Mouse (Mus musculus) embryonic facial prominence, embryonic 11.5 days (tissue): ENCODE measurements around the gene Upp2. TPM values are rescaled to one million over a fixed set of nuclear protein-coding genes. Genes with fewer than 3 reads are reported as not detected.

Experiments
- ATAC-seq: fragments of 200-750 bp; cut with Nextera tagmentation; replicated peaks from 2 replicates; pipeline ENCODE4 v1.8.0; 2017; ENCODE audit warnings: low read depth; ENCODE audit not compliant: insufficient number of reproducible peaks, low FRiP score, low TSS enrichment
- DNase-seq: peaks from one replicate; pipeline ENCODE4 v3.0.0-alpha.2; 2015; ENCODE audit warnings: low spot score
- H3K27ac ChIP-seq: fragments of 300-500 bp; sonication (generic); replicated peaks from 2 replicates; pipeline ENCODE4 v1.5.1; 2014; ENCODE audit warnings: mild to moderate bottlenecking, low read depth, low read length, control low read depth
- H3K27me3 ChIP-seq: fragments of 300-500 bp; sonication (generic); 2 replicates; pipeline ENCODE4 v1.6.1; 2014; ENCODE audit warnings: mild to moderate bottlenecking, low read length, moderate library complexity, mixed read lengths; ENCODE audit not compliant: control insufficient read depth, insufficient read depth
- H3K36me3 ChIP-seq: fragments of 300-500 bp; sonication (generic); replicated peaks from 2 replicates; pipeline ENCODE4 v1.6.1; 2014; ENCODE audit warnings: low read depth, mild to moderate bottlenecking, low read length, moderate library complexity, mixed read lengths; ENCODE audit not compliant: control insufficient read depth, insufficient read depth
- H3K4me1 ChIP-seq: fragments of 300-500 bp; sonication (generic); 2 replicates; pipeline ENCODE4 v1.6.1; 2014; ENCODE audit warnings: low read length, mixed read lengths; ENCODE audit not compliant: control insufficient read depth, insufficient read depth
- H3K4me2 ChIP-seq: fragments of 300-500 bp; sonication (generic); 2 replicates; pipeline ENCODE4 v1.6.1; 2014; ENCODE audit warnings: low read depth, mild to moderate bottlenecking, control low read depth, low read length, moderate library complexity
- H3K4me3 ChIP-seq: fragments of 300-500 bp; sonication (generic); 2 replicates; pipeline ENCODE4 v1.5.1; 2014; ENCODE audit warnings: low read depth, low read length, control low read depth
- H3K9ac ChIP-seq: fragments of 300-500 bp; sonication (generic); replicated peaks from 2 replicates; pipeline ENCODE4 v1.6.1; 2014; ENCODE audit warnings: mild to moderate bottlenecking, control low read depth, low read length
- H3K9me3 ChIP-seq: fragments of 300-500 bp; sonication (generic); replicated peaks from 2 replicates; pipeline ENCODE4 v1.6.1; 2016; ENCODE audit warnings: mild to moderate bottlenecking, low read length, inconsistent platforms, mixed read lengths; ENCODE audit not compliant: control insufficient read depth
- WGBS: fragments of 180-500 bp; shearing (Covaris S2); extraction: QIAGEN DNeasy Blood & Tissue Kit; methylation state at CpG from one replicate; pipeline ENCODE4 v1.1.7; 2014; 5-methylcytosine and 5-hydroxymethylcytosine counted together
- polyA plus RNA-seq: library from polyadenylated mRNA; unstranded; fragments of >200 nt; fragmentation: Nextera tagmentation; extraction: Ambion mirVana; gene quantifications from 2 replicates; pipeline ENCODE4 v1.2.1, GENCODE M21; 2014

Gene Upp2
- polyA plus RNA-seq, 1 experiment from 2014 or later: 5.0 TPM

DNA sequence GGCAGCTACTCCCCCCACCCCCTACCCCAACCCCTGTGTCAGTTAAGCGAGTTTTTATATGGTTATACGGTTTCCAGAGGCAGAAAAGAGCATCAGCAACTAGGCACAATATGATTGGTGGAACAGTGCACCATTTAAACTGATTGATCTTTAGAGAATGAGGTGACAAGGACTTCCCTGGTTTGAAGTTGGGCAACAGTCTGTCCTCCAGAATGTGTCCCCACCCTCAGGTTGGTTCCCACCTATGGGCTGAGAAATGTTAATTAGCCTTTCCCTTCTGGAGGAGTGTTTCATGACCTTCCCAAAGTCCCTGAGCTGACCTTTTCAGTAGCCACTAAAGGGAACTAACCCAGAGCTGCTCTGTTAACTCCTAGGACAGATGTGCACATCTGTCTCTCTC, 58.6 kb downstream of the Upp2 start:
- H3K9ac ChIP-seq: no peak overlapping the region
- no peaks in the 10 kb centered on the region for H3K4me1 ChIP-seq
- no peak overlapping the region for H3K4me2 ChIP-seq
- DNase-seq (no peak), ATAC-seq (no peak)
- H3K27ac ChIP-seq: no peak overlapping the region
- H3K36me3 ChIP-seq: no peaks in the 10 kb centered on the region
- H3K4me3 ChIP-seq: no peak overlapping the region
- 14% methylated on average over 2 of the region's 2 CpGs for WGBS
- no peaks in the 10 kb centered on the region for H3K9me3 ChIP-seq
- H3K27me3 ChIP-seq: no peaks in the 10 kb centered on the region

DNA sequence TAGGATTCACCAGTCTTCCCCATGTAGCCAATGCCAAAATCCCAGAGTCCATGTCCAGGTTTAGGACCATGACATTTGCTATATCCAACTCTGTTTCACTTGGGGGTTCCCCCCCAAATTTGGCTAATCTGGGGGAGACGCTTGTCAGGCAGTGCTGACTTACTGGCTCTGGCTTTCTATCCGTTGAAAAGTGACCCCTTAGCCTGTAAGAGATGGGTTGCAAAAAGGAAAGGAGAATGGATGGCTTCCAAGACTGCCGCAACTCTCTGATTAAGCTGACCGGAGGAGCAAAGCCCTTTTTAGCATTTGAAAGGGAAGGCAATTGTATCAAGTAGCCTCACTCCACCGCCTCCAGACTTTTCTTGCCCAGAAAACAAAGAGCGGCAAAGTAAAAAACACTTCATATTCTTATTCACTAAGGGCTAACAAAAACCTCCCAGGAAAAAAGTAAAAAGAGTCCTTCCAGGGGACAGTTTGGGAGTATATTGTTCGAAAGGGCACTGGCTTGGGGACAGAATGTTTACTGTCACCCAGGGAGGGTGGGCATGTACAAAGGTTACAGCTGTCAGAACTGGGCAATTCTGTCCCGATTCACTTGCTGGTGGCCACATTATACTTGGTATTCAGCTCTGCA, 59.2 kb downstream of the Upp2 start:
- Histone ChIP-seq H3K27ac (no peak overlapping the region), H3K36me3 (no peaks in the 10 kb centered on the region), H3K4me1 (no peaks in the 10 kb centered on the region), H3K4me2 (no peak overlapping the region), H3K27me3 (no peaks in the 10 kb centered on the region), H3K9ac (no peak overlapping the region), H3K4me3 (no peak overlapping the region), H3K9me3 (no peaks in the 10 kb centered on the region)
- no peak for ATAC-seq
- WGBS: 19% methylated on average over 8 of the region's 8 CpGs
- DNase-seq: peak; percentile 6

DNA sequence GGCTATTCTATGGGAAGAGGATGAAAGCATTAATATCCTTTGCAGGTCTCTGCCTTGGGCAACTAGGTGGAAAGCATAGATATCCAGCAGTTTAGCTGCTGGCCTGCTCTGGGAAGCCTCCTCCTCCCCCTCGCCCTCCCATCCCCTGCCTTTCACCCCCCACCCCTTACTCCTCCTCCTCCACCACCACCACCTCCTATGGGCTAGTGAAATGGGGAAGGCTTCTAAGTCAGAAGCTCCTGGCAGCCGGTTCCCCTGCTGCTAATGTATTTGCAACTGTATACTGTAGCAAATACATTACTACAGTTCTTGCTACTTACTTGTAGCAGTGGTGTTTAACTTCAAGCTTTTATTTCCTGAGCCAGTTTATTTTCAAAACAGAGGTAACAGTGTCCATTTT, 60.9 kb downstream of the Upp2 start:
- no peak overlapping the region for H3K27ac ChIP-seq
- DNase-seq (no peak), ATAC-seq (no peak)
- no peaks in the 10 kb centered on the region for H3K9me3 ChIP-seq
- no peaks in the 10 kb centered on the region for H3K36me3 ChIP-seq
- no peaks in the 10 kb centered on the region for H3K27me3 ChIP-seq
- no peak overlapping the region for H3K4me2 ChIP-seq
- H3K4me1 ChIP-seq: no peaks in the 10 kb centered on the region
- WGBS: 18% methylated on average over 2 of the region's 2 CpGs
- no peak overlapping the region for H3K4me3 ChIP-seq
- H3K9ac ChIP-seq: no peak overlapping the region

DNA sequence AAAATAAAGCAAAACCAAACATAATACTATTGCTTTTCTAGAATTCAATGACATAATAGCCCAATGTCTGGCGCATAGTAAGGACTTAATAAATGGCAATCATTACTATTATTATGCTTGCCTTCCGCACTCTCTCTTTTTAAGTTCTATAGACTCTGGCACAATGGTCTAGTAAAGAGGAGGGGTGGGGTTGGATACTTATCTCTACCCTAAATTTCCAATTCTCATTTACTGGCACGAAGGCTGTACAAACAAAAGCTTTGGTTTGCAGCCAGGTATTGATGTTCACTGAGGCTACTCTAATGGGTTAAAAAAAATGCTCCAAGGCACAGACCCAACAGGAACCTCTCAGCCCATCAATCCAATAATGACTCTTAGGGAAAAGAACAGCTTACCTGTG, 61.9 kb downstream of the Upp2 start:
- 73% methylated on average over 3 of the region's 3 CpGs for WGBS
- Histone ChIP-seq H3K9ac (no peak overlapping the region), H3K27ac (no peak overlapping the region), H3K27me3 (no peaks in the 10 kb centered on the region), H3K36me3 (no peaks in the 10 kb centered on the region), H3K9me3 (no peaks in the 10 kb centered on the region), H3K4me3 (no peak overlapping the region), H3K4me2 (no peak overlapping the region), H3K4me1 (no peaks in the 10 kb centered on the region)
- DNase-seq: no peak
- ATAC-seq: no peak

DNA sequence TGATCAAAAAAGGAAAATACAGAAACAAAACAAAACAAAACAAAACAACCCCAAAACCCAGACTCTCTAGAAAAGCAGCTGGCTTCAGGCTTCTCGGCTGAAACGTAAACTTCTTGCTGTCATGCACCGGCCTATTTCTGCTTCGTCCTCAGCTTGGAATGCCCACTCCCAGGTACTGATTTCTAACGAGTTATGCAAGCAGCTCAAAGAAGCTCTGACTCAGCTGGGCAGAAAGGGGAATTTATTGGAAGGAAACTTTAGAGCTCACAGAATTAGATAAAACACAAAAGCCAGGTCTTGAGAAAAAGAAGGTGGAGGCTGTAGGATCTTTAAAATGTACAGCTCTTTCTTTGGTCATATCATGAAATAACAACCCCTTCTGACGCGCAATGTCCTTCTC, 62.3 kb downstream of the Upp2 start:
- no peak overlapping the region for H3K4me2 ChIP-seq
- H3K27ac ChIP-seq: no peak overlapping the region
- no peaks in the 10 kb centered on the region for H3K27me3 ChIP-seq
- 59% methylated on average over 7 of the region's 7 CpGs for WGBS
- H3K4me1 ChIP-seq: no peaks in the 10 kb centered on the region
- DNase-seq: no peak
- no peaks in the 10 kb centered on the region for H3K9me3 ChIP-seq
- H3K9ac ChIP-seq: no peak overlapping the region
- H3K36me3 ChIP-seq: no peaks in the 10 kb centered on the region
- H3K4me3 ChIP-seq: no peak overlapping the region
- ATAC-seq: no peak

DNA sequence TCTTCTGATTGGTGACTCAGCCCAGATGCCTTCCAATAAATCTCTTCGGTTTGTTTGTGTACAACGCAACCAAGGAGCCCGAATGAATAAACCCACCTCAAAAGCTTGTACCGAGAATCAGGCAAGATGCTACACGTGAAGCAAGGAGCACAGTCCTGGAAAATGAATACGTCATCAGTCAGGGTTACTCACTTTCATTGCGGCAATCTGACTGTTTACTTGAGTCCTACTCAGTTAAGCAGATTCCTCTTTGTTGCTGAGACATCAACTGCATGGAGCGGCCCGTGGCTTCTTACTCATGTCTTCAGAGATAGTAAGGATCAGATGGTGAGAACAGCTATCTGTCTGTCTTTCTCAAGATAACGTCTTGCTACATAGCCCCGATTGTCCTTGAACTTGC, 66.7 kb downstream of the Upp2 start:
- Histone ChIP-seq H3K4me2 (no peak overlapping the region), H3K9me3 (no peaks in the 10 kb centered on the region), H3K4me1 (no peaks in the 10 kb centered on the region), H3K4me3 (no peak overlapping the region), H3K36me3 (no peaks in the 10 kb centered on the region), H3K27ac (no peak overlapping the region), H3K27me3 (no peaks in the 10 kb centered on the region), H3K9ac (no peak overlapping the region)
- DNase-seq (no peak), ATAC-seq (no peak)
- 88% methylated on average over 11 of the region's 11 CpGs for WGBS

DNA sequence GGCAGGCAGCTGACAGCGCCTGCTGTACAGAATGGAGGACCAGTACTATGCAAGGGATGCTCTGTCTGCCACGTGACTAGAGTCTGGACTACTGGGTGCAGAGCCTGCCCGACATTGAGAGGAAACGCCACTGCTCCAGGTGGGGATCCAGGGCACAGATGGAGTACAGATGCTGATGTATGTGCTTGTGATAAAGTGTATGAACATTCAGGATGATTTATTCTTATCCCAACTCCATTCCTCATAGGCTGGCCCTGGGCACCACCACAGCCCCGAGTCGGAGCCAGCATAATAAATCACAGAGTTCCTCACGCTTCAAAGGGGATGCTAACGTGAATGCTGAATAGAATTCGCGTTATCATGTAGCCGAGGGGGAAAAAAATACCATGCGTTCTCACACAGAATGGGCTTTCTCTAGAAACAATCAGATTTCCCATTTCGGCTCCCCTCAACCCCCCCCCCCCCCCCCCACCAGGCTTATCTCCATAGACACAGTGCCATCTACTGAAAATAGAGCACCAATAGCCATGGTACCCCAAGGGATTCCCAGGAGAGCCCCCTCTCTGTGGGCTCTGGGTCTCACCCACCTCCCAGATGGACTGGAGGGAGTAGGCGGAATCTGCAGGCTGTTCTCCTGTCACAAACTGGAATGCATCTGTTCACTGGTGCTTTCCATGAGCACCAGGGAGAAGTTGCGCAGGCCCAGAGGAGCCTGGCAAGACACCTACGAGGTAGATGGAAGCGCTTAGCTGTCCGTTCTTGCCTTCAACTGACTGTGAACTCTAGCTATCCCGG, 74.9 kb downstream of the Upp2 start:
- WGBS: 82% methylated on average over 19 of the region's 19 CpGs
- no peaks in the 10 kb centered on the region for H3K9me3 ChIP-seq
- H3K4me2 ChIP-seq: no peak overlapping the region
- H3K4me3 ChIP-seq: no peak overlapping the region
- H3K4me1 ChIP-seq: no peaks in the 10 kb centered on the region
- no peak overlapping the region for H3K27ac ChIP-seq
- H3K9ac ChIP-seq: no peak overlapping the region
- H3K27me3 ChIP-seq: no peaks in the 10 kb centered on the region
- H3K36me3 ChIP-seq: no peaks in the 10 kb centered on the region
- no peak for ATAC-seq
- no peak for DNase-seq

DNA sequence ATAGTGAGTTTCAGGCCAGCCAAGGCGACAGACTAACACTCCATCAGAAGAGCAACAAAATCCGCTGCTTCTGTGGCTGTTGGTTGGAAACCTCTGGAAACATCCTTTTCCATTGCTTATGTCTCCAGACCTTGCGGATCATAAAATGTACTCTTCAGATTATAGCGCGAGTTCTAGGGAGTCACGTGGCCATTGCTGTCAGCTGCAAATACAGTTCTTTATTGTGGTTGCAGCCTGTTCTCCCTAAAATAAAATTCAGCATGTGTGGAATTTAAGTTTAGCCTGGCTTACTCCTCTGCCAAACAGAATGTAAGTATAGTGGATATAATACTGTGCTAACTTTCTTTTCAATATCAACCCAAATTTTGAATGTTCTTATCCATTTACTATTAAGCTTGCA, 78.6 kb downstream of the Upp2 start:
- Histone ChIP-seq H3K4me3 (no peak overlapping the region), H3K27me3 (no peaks in the 10 kb centered on the region), H3K9me3 (no peaks in the 10 kb centered on the region), H3K9ac (no peak overlapping the region), H3K36me3 (no peaks in the 10 kb centered on the region), H3K27ac (no peak overlapping the region), H3K4me2 (no peak overlapping the region), H3K4me1 (no peaks in the 10 kb centered on the region)
- 91% methylated on average over 6 of the region's 6 CpGs for WGBS
- DNase-seq: no peak
- no peak for ATAC-seq
